Mouse (Mus musculus) CD4-positive, CD25-positive, alpha-beta regulatory T cell, adult 2 months (primary cell): ENCODE results near the gene Cd200r4.

Experiments
- DNase-seq: peaks from one replicate; pipeline ENCODE4 v3.0.0-alpha.2; 2012; ENCODE audit warnings: low read depth, low spot score

Gene Cd200r4

GRCm38 (mm10) chr16:44875178-44875577 lies 63.6 kb downstream of the Cd200r4 start:
- DNase-seq, result peak; percentile 14

DNA sequence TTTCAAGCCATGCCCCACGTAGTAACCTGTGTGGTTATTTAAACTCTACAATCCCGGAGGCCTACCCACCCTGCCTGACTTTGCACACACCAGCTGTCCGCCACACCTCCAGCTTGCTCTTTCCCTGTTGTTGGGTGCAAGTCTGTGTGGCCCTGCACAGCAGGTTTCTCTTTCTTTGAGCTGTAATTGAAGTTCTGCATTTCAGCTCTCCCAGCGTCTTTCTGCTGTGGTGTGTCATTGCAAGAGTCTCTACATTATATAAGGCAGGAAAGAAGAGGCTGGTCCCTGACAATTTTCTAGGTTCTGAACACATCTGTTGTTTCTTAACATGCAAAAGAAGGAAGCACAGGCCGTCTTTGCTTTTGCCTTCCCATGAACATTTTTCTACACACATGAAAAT lies 65.1 kb downstream of the Cd200r4 start:
- DNase-seq, result no peak

- DNase-seq, result no peak
Observed at GRCm38 (mm10) chr16:44877595-44877994, 66.1 kb downstream of the Cd200r4 start.
